Mouse (Mus musculus) MEL (cell line): Measurements from ENCODE around the gene Fscn1.
A peak's percentile ranks its signal among the peaks of the same experiment; 100 is the strongest.

Experiments used
- CHD1 ChIP-seq: IDR thresholded peaks from 2 replicates; pipeline ENCODE4 v1.6.1; 2012; ENCODE audit warnings: low read depth, mild to moderate bottlenecking, inconsistent platforms, low read length, improper control_type of control experiment
- CTCF ChIP-seq, 3 experiments: IDR thresholded peaks in 2 of 3; conservative IDR thresholded peaks in 1 of 3; 2 replicates each; pipeline ENCODE4 v1.5.1; 2011 to 2012; ENCODE audit warnings: low read length in 3 of 3, low read depth in 2 of 3, mild to moderate bottlenecking in 2 of 3, improper control_type of control experiment in 1 of 3, inconsistent platforms in 1 of 3, mixed read lengths in 1 of 3, moderate library complexity in 1 of 3; ENCODE audit not compliant: control insufficient read depth in 1 of 3, insufficient read depth in 1 of 3, poor library complexity in 1 of 3, severe bottlenecking in 1 of 3
- HCFC1 ChIP-seq: IDR thresholded peaks from 2 replicates; pipeline ENCODE4 v1.6.1; 2012; ENCODE audit warnings: low read depth, mild to moderate bottlenecking, inconsistent platforms, low read length, improper control_type of control experiment, moderate library complexity
- MEF2A ChIP-seq: IDR thresholded peaks from 2 replicates; pipeline ENCODE4 v1.6.1; 2014; ENCODE audit warnings: low read depth, mild to moderate bottlenecking, inconsistent platforms, low read length, improper control_type of control experiment; ENCODE audit not compliant: poor library complexity, insufficient replicate concordance, severe bottlenecking; ENCODE audit errors: extremely low read depth
- POLR2A ChIP-seq, 2 experiments: IDR thresholded peaks; 2 replicates each; pipeline ENCODE4 v1.6.1; 2011 to 2012; ENCODE audit warnings: low read length in 2 of 2, mild to moderate bottlenecking in 2 of 2, control low read depth in 1 of 2, improper control_type of control experiment in 1 of 2, low read depth in 1 of 2, moderate library complexity in 1 of 2; ENCODE audit not compliant: control insufficient read depth in 1 of 2, insufficient read depth in 1 of 2, poor library complexity in 1 of 2
- TAL1 ChIP-seq: IDR thresholded peaks from 2 replicates; pipeline ENCODE4 v1.6.1; 2012; ENCODE audit warnings: mild to moderate bottlenecking, inconsistent platforms, low read length, moderate library complexity, mixed read lengths
- TBP ChIP-seq: IDR thresholded peaks from 2 replicates; pipeline ENCODE4 v1.8.0; 2011; ENCODE audit warnings: low read depth, low read length, improper control_type of control experiment
- UBTF ChIP-seq: IDR thresholded peaks from 2 replicates; pipeline ENCODE4 v1.6.1; 2012; ENCODE audit warnings: low read depth, mild to moderate bottlenecking, inconsistent platforms, low read length, improper control_type of control experiment, moderate library complexity, borderline replicate concordance; ENCODE audit not compliant: insufficient read depth
- ZNF384 ChIP-seq: IDR thresholded peaks from 2 replicates; pipeline ENCODE4 v1.6.1; 2012; ENCODE audit warnings: low read depth, mild to moderate bottlenecking, inconsistent platforms, low read length, improper control_type of control experiment

- TF ChIP-seq CTCF (IDR thresholded peaks at IDR 0.05 in 2 of 3, conservative IDR thresholded peaks at IDR 0.05 in 1 of 3; ENCODE audit: control insufficient read depth in 1 of 3, insufficient read depth in 1 of 3, low read depth in 2 of 3, low read length in 3 of 3, poor library complexity in 1 of 3, severe bottlenecking in 1 of 3) (peak; percentile 86 to 98 (median 89)), POLR2A (IDR thresholded peaks at IDR 0.05; ENCODE audit: control insufficient read depth in 1 of 2, insufficient read depth in 1 of 2, low read depth in 1 of 2, low read length in 2 of 2, poor library complexity in 1 of 2) (no peak), MEF2A (no peak), TBP (no peak), ZNF384 (no peak), UBTF (no peak), CHD1 (no peak), TAL1 (no peak), HCFC1 (no peak)
Measured at GRCm38 (mm10) chr5:142936336-142936719, 23.8 kb upstream of the Fscn1 start.
